In the genomic region with DNA sequence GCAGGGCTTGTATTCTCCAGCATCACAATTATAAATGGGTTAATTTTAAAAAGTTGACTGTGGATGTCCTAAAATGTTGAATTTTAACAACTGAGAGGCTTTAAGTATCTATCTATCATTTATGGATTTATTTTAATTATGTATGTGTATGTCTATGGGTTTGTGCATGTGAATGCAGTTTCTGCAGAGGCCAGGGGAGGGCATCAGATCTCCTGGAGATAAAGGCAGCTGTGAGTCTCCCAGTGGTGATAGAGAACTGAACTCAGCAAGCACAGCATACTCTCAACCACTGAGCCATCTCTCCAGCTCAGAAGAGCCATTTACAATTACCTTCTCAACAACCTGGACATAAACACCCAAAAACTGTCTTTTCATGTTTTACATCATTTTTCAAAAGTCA, we compare ENCODE assay signal across 16 mouse cellular contexts.
A peak's percentile ranks its signal among the peaks of the same experiment; 100 is the strongest.
DNase-seq lines count a peak whose midpoint lies in the region; ATAC-seq and TF ChIP-seq lines count a peak whose summit lies in the region.
"Had no signal": no experiment of that assay in that cellular context is flagged by ENCODE, and none has a peak within 500 bp of the region (broad histone marks: within the 10 kb centered on the region; RNA-seq: fewer than 3 reads in every experiment).

No protein-coding gene starts in this region.

- intact Hi-C loops in gastrocnemius, adult 2 months (cut with DNase I) = no loop called here
- intact Hi-C loops in gastrocnemius, postnatal 14 days (cut with DNase I; ENCODE audit: low total_unique reads) = no loop called here

- no peak overlapping the region for H3K4me3 ChIP-seq in gastrocnemius, adult 2 months
- H3K4me3 ChIP-seq in lung, embryonic 14.5 days (ENCODE audit: low read depth, low read length) = no peak overlapping the region
- H3K4me3 ChIP-seq: embryonic facial prominence, embryonic 15.5 days; heart, adult 2 months; limb, embryonic 15.5 days; myocyte had no signal

- TF ChIP-seq CTCF in gastrocnemius, adult 2 months (IDR thresholded peaks at IDR 0.05) = peak; percentile 16; the same call in 1 of the 2 replicates
- TF ChIP-seq CTCF in lung, embryonic 14.5 days (IDR thresholded peaks at IDR 0.05; ENCODE audit: low read depth) = peak; percentile 38

- no peak overlapping the region for H3K4me2 ChIP-seq in lung, embryonic 14.5 days
- H3K4me2 ChIP-seq: embryonic facial prominence, embryonic 15.5 days; limb, embryonic 15.5 days had no signal

- H3K27ac ChIP-seq in gastrocnemius, adult 2 months = no peak overlapping the region
- H3K27ac ChIP-seq in lung, embryonic 14.5 days (ENCODE audit: low read depth) = no peak overlapping the region
- H3K27ac ChIP-seq: heart, adult 2 months; limb, embryonic 15.5 days had no signal

- H3K27me3 ChIP-seq in lung, embryonic 14.5 days (ENCODE audit: insufficient read depth, low read length) = no peaks in the 10 kb centered on the region
- H3K27me3 ChIP-seq: embryonic facial prominence, embryonic 15.5 days; limb, embryonic 15.5 days had no signal

- no peak overlapping the region for H3K9ac ChIP-seq in lung, embryonic 14.5 days
- H3K9ac ChIP-seq: embryonic facial prominence, embryonic 15.5 days; limb, embryonic 15.5 days had no signal

- H3K4me1 ChIP-seq in lung, embryonic 14.5 days (ENCODE audit: insufficient read depth) = peaks cover 6% of the 10 kb centered on the region; the same call in 1 of the 2 replicates

- H3K36me3 ChIP-seq in lung, embryonic 14.5 days (ENCODE audit: insufficient read depth) = no peaks in the 10 kb centered on the region
- H3K36me3 ChIP-seq: embryonic facial prominence, embryonic 15.5 days; limb, embryonic 15.5 days had no signal

- DNase-seq in gastrocnemius, adult 2 months = no peak
- DNase-seq in gastrocnemius, postnatal 14 days = no peak
- DNase-seq in lung, embryonic 14.5 days = no peak
- no peak for DNase-seq in lung, postnatal 36 days
- DNase-seq in thymus, postnatal 14 days = peak; percentile 22
- DNase-seq in spleen, postnatal 10 days (ENCODE audit: low spot score in 2 of 2) = no peak
- DNase-seq in adrenal gland, adult 8-10 months = no peak
- DNase-seq: cerebellum, postnatal 36 days; heart, adult 2 months; heart, postnatal 14 days; layer of hippocampus, postnatal 36 days had no signal

- no peak for ATAC-seq in lung, embryonic 14.5 days (ENCODE audit: insufficient read depth)
- ATAC-seq in common myeloid progenitor, adult 5-6 weeks (replicated peaks; ENCODE audit: low read depth, poor library complexity, severe bottlenecking) = 0 out of 2 replicates have a peak, but pooled peaks have one; percentile 32
- ATAC-seq: inflammation-experienced regulatory T-cells, adult 6 months had no signal

- H3K9me3 ChIP-seq in lung, embryonic 14.5 days (ENCODE audit: low read depth, low read length) = no peaks in the 10 kb centered on the region
- H3K9me3 ChIP-seq: embryonic facial prominence, embryonic 15.5 days; limb, embryonic 15.5 days had no signal
